Mouse (Mus musculus) heart, postnatal 0 days (tissue): ENCODE measurements around the gene Swap70.

Experiments
- CTCF ChIP-seq: IDR thresholded peaks from 2 replicates; pipeline ENCODE4 v1.5.1; 2016; ENCODE audit warnings: antibody characterized with exemption, control low read depth, low read depth
- EP300 ChIP-seq: IDR thresholded peaks from 2 replicates; pipeline ENCODE4 v1.6.1; 2016; ENCODE audit warnings: antibody characterized with exemption, low read depth

DNA sequence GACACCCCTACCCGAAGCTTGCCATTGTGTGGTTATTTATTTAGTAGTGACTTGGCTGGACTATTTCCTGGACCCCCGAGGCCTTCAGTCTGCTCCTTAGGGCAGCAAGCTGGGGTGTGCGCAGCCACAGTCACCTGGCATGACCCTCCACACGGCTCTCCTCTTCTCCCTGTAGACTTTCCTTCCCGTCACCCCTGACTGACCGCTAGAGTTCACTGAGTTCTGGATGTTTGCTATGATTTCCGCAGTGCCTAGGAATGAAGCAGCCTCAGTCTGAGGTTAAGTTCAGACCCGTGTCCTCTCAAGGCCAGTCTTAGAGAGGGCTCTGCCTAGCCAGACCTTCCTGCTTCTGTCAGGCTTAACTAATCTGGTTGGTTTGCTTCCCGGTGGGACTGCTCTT lies 50.3 kb downstream of the Swap70 start:
- TF ChIP-seq CTCF: no peak
- no peak for TF ChIP-seq EP300
